Mouse (Mus musculus): ENCODE results near the gene Tmem183a.

- TF ChIP-seq CTCF (IDR thresholded peaks at IDR 0.05; ENCODE audit: insufficient read depth, low read length): no peak
- no peak for TF ChIP-seq POLR2A (IDR thresholded peaks at IDR 0.05; ENCODE audit: borderline replicate concordance, extremely low read depth, low read depth, low read length)
These were observed 8.5 kb downstream of the Tmem183a start for GRCm38 (mm10) chr1:134353326-134353725.
